Mouse (Mus musculus) spleen, postnatal 14 days (tissue): ENCODE results near the gene Rbbp8nl.
A peak's percentile ranks its signal among the peaks of the same experiment; 100 is the strongest.
"Not testable (repeated sequence)": the region's sequence is repeated elsewhere in the genome, so short reads cannot be mapped to it uniquely, and the experiment has no call there.

ENCODE experiments used
- DNase-seq, 2 experiments: peaks; one replicate each; pipeline ENCODE4 v3.0.0; 2021 to 2022; ENCODE audit warnings: low spot score in 2 of 2

Gene Rbbp8nl

GRCm38 (mm10) chr2:180288966-180289365 is 713 bp downstream of the Rbbp8nl start:
- no peak for DNase-seq

GRCm38 (mm10) chr2:180279321-180279720 is 10.4 kb downstream of the Rbbp8nl start:
- no peak for DNase-seq

- DNase-seq: no peak
Observed at GRCm38 (mm10) chr2:180277773-180278320, 11.8 kb downstream of the Rbbp8nl start.

GRCm38 (mm10) chr2:180276851-180277259 is 12.8 kb downstream of the Rbbp8nl start:
- no peak for DNase-seq

- no peak for DNase-seq
Observed at GRCm38 (mm10) chr2:180276385-180276784, 13.3 kb downstream of the Rbbp8nl start.

GRCm38 (mm10) chr2:180275836-180276235 is 13.8 kb downstream of the Rbbp8nl start:
- DNase-seq: peak; percentile 45 to 65

GRCm38 (mm10) chr2:180274523-180274922 is 15.2 kb downstream of the Rbbp8nl start:
- DNase-seq: no peak

- peak; percentile 79 to 90 for DNase-seq
Observed at GRCm38 (mm10) chr2:180273394-180274244, 16.1 kb downstream of the Rbbp8nl start, which contains the start of gene Cables2. TSS of gene Cables2 (minus strand) at chr2:180273496.

GRCm38 (mm10) chr2:180272884-180273321 is 16.8 kb downstream of the Rbbp8nl start:
- peak in 1 of 2 experiments; percentile 34 for DNase-seq

- no peak for DNase-seq
Observed at GRCm38 (mm10) chr2:180271804-180272395, 17.8 kb downstream of the Rbbp8nl start.

- DNase-seq: no peak
Observed at GRCm38 (mm10) chr2:180270537-180271255, 19.0 kb downstream of the Rbbp8nl start.

- no peak for DNase-seq
Observed at GRCm38 (mm10) chr2:180269329-180269728, 20.4 kb downstream of the Rbbp8nl start.

GRCm38 (mm10) chr2:180267955-180268354 is 21.7 kb downstream of the Rbbp8nl start:
- DNase-seq: no peak

- no peak for DNase-seq
Observed at GRCm38 (mm10) chr2:180262891-180263290, 26.8 kb downstream of the Rbbp8nl start.

GRCm38 (mm10) chr2:180262441-180262840 is 27.2 kb downstream of the Rbbp8nl start:
- DNase-seq: no peak

- no peak for DNase-seq
Observed at GRCm38 (mm10) chr2:180261901-180262300, 27.8 kb downstream of the Rbbp8nl start.

- no peak for DNase-seq
Observed at GRCm38 (mm10) chr2:180260610-180261480, 28.8 kb downstream of the Rbbp8nl start.

- DNase-seq: not testable (repeated sequence)
Observed at GRCm38 (mm10) chr2:180259826-180260609, 29.7 kb downstream of the Rbbp8nl start.

GRCm38 (mm10) chr2:180258951-180259484 is 30.7 kb downstream of the Rbbp8nl start:
- DNase-seq: not testable (repeated sequence)
